Mouse (Mus musculus) gastrocnemius, adult 8-10 months (tissue): ENCODE results near the gene Rbm34. TPM values are rescaled to one million over a fixed set of nuclear protein-coding genes. Genes with fewer than 3 reads are reported as not detected.

Experiments used
- total RNA-seq, 4 experiments: library from RNA; stranded (reverse); gene quantifications; 2 replicates each; pipeline ENCODE4 v1.2.4; 2022

Rbm34 gene
- total RNA-seq, 4 experiments from 2014 or later, result 4.4 to 5.8 (median 5.3) TPM

Other genes with a start within 250 kb of the Rbm34 start
- 100 to 1,000 TPM in 1 of 4 experiments, 10 to 100 TPM in 3; 73.7 to 107 (median 80.1) TPM for gene Tomm20, start 25.2 kb downstream of the Rbm34 start, total RNA-seq
- 10 to 100 TPM; 27.5 to 30.3 (median 30.2) TPM for gene Pard3, start 92.8 kb upstream of the Rbm34 start, total RNA-seq